Mouse (Mus musculus) pancreas, adult 10 weeks (tissue): Measurements from ENCODE around the gene Zfyve16. TPM values are rescaled to one million over a fixed set of nuclear protein-coding genes. Genes with fewer than 3 reads are reported as not detected.

Source experiments
- polyA plus RNA-seq: library from polyadenylated mRNA; stranded (reverse); fragments of 350-450 nt; fragmentation: Illumina TruSeq; extraction: RNeasy Lipid Tissue Mini Kit (QIAGEN cat#74804); gene quantifications from one replicate; pipeline ENCODE4 v1.2.3, GENCODE M21; 2015; ENCODE audit warnings: low read depth, low replicate concordance; ENCODE audit not compliant: insufficient read depth

The Zfyve16 gene
- 2.7 TPM for polyA plus RNA-seq

GRCm38 (mm10) chr13:92530721-92531211 is at the start of gene Zfyve16:
Gene Zfyve16, minus strand, starts transcription at chr13:92530868.

GRCm38 (mm10) chr13:92576072-92576471 is 45.4 kb upstream of the Zfyve16 start, which contains the start of gene Spz1:
Gene Spz1, minus strand, starts transcription at chr13:92576172.

GRCm38 (mm10) chr13:92483852-92484463 is 46.7 kb downstream of the Zfyve16 start, which contains the start of gene Fam151b:
Gene Fam151b, minus strand, starts transcription at chr13:92484015.

Other genes with a start within 250 kb of the Zfyve16 start
- gene Gm20379, start 224.9 kb downstream of the Zfyve16 start, polyA plus RNA-seq = not detected
- 0.30 TPM for gene Dhfr, start 176.1 kb downstream of the Zfyve16 start, polyA plus RNA-seq
- 5.1 TPM for gene Msh3, start 175.9 kb downstream of the Zfyve16 start, polyA plus RNA-seq
- not detected for gene Ankrd34b, start 105.0 kb downstream of the Zfyve16 start, polyA plus RNA-seq
- not detected for gene Fam151b, start 46.9 kb downstream of the Zfyve16 start, polyA plus RNA-seq
- gene Spz1, start 45.3 kb upstream of the Zfyve16 start, polyA plus RNA-seq = not detected
- 4.3 TPM for gene Serinc5, start 80.2 kb upstream of the Zfyve16 start, polyA plus RNA-seq